Mouse (Mus musculus) embryo, embryonic 9.5 days (tissue): ENCODE data around the gene Dapk2.

Source experiments
- DNase-seq: peaks from one replicate; pipeline ENCODE4 v3.0.0-alpha.2; 2017; ENCODE audit errors: extremely low spot score

The Dapk2 gene

GRCm38 (mm10) chr9:66184572-66184971, 26.5 kb downstream of the Dapk2 start:
- DNase-seq = no peak

- DNase-seq = no peak
These were observed 28.4 kb downstream of the Dapk2 start for GRCm38 (mm10) chr9:66186426-66186825.

DNA sequence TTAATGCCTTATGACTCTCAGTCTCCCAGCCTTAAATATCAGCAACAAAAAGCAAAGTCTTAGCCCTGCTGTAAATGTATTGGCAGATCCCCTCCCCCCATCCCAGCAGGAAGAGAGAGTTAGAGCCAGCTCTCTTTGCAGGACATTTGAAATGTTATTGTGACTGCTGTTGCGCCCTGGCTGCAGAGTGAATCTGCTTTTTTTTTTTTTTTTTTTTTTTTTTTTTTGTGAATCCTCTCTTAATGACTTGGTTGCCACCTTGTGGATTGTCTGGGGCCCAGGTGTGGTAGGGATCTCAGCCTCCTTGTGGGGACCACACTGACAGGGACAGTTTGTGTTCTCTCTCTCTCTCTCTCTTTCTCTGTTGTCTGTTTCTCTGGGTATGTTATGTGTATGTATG, 31.0 kb downstream of the Dapk2 start:
- no peak for DNase-seq

GRCm38 (mm10) chr9:66194003-66194402, 36.0 kb downstream of the Dapk2 start:
- DNase-seq = no peak

DNA sequence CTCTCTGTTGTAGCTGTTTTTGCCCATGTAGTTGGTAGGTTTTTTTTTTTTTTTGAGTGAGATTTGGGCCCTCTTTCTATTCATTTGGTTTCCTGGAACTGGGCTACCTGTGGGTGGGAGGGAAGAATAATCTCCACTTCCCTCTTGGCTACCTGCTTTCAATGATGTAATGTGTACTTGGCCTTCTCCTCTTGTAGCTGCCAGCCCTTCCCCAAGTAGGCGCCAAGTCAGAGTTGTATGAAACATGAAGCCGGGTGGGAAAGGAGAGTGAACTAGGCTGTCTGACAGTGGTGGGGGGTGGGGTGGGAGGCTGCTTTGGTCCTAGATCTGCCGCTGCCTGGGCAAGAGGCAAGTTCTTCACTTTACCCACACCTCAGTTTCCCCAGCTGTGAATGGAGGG, 38.5 kb downstream of the Dapk2 start:
- no peak for DNase-seq

- no peak for DNase-seq
These were observed 40.5 kb downstream of the Dapk2 start for GRCm38 (mm10) chr9:66198533-66198932.

DNA sequence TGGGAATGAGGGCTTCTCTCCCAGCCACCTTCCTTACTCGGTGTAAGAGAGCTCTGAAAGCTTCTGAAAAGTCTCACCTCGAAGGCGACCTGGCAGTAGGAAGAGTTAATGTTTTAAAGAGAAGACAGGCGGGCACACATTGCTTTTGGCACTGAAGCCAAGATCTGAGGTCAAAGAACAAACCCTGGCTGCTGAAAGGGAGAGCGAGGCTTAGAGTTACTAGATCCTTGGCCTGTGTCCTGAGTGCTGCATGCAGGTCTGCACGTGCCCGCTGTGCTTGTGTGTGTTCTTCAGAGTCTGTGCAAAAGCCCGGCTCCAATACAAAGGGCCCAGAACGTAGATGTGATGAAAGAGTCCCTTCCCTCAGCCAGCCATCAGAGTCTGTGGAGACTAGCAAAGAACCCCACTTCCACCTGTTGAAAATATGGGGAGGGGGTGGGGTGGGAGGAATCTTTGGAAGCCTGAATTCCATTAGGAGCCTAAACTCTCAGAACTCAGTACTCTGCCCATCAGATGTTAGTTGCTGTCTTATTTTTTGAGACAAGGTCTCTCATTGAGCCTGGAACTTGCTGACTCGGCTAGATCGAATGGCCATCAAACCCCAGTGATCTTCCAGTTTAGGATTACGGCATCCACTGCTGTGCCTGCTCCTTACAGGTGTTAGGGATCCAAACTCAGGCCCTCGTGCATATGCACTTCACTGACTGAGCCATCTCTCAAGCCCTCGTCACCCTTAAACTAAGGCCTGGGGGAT, 41.8 kb downstream of the Dapk2 start:
- DNase-seq = no peak

DNA sequence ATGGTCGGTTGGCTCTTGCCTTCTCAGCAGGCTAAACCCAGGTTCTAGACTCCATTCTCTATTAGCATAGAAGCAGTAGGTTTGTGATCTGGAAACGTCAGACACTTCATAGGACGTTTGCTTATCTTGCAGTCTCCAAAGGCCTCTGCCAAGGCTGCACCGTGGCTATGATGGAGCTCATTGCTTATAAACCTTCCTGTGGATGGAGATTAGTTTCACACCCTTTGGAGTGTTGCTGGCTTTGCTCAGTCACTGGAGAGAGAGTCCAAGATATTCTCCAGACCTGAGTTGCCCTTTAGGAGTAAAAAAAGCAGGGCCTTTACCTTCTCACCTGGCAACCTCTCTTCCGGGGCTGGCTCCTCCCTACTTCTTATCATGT, 42.4 kb downstream of the Dapk2 start:
- DNase-seq = no peak

DNA sequence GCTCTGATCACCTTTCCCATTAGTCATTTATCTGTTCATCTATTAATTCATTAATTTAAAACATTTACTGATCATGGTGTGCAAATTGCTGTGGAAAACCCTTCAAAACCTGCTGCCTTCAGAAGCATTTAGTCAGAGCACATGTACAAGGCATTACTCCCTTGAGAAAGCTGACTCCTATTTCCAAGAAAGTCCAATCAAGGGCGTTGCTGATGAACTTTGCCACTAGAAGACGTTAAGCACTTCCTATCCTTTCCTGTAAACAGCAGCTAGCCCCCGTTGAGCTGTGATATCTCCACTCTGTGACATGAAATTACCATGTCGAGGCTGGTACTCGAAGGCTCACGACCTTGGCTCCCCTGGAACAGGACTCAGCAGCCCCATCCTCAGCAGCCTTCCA, 43.6 kb downstream of the Dapk2 start:
- DNase-seq = no peak

- no peak for DNase-seq
These were observed 44.4 kb downstream of the Dapk2 start for GRCm38 (mm10) chr9:66202463-66202862.

DNA sequence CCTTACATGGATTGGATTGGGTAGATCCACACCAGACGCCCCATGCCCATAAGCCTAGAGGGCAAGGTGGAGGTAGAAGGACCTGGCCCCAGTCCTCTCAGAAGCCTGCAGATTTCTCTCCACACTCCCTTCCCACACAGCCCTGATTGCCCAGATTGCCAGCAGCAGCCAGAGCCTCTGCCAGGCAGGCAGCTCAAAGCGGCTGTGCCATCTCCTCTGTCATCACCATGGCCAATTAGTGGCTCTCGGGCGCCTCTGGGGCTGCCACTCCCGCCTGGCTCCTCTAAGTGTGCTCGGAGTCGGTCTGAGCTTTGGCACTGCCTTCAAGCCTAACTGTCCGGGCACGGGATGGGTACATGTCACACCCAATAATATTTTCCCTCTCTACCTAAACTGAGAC, 47.7 kb downstream of the Dapk2 start:
- no peak for DNase-seq

DNA sequence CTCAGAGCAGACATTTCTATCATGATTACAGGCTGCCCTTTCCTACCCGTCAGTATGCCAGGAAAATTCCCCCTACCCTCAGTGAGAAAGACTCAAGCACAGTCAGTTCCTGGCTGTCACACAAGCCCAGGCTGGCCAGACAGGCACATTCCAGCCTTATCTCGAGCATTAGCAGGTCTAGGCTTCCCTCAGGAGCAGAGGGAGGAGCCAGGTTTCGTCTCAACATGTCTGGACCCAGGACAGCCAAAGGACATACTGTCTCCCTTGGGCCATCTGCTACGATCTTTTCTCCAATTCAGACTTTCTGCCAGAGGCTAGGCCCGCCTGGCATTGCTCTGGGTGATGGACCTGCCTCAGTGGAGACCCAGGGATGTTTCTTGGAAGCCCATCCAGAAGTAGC, 48.8 kb downstream of the Dapk2 start:
- peak; percentile 17 for DNase-seq

DNA sequence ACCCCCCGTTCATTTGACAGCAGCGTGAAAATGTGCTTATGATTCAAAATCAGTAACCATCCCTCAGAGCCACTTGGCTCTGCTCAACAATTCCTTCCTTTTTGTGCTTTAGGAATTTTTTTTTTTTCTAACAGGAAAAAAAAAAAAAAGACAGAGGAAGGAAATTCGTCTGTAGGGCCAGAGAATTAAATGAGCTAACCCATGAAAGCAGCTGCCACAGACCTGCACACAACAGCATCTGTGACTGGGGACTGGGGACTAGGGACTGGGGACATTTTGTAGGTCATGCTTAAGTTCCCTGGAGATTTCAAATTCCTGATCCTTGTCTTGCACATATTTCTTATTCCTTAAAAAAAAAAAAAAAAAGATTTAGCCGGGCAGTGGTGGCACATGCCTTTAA, 53.4 kb downstream of the Dapk2 start:
- DNase-seq = no peak

DNA sequence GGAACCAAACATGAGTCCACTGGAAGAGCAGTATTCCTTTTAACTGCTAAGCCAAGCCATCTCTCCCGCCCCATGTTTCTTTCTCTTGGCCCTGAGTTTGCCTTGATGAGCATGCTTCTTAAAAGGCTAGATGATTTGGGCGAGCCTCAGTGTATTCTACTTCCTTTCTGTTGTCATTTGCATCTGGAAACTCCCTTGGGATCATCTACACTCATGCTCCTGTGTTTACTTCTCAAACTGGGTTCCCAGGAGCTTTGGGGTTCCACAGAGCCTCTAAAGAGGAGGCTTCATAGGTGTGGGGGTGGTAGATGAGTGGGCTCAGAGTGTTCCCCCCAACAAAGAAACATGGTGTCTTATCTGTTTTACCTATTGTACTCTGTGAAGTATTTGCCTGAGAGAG, 54.1 kb downstream of the Dapk2 start:
- no peak for DNase-seq

- DNase-seq = no peak
These were observed 54.8 kb downstream of the Dapk2 start for GRCm38 (mm10) chr9:66212802-66213201.

DNA sequence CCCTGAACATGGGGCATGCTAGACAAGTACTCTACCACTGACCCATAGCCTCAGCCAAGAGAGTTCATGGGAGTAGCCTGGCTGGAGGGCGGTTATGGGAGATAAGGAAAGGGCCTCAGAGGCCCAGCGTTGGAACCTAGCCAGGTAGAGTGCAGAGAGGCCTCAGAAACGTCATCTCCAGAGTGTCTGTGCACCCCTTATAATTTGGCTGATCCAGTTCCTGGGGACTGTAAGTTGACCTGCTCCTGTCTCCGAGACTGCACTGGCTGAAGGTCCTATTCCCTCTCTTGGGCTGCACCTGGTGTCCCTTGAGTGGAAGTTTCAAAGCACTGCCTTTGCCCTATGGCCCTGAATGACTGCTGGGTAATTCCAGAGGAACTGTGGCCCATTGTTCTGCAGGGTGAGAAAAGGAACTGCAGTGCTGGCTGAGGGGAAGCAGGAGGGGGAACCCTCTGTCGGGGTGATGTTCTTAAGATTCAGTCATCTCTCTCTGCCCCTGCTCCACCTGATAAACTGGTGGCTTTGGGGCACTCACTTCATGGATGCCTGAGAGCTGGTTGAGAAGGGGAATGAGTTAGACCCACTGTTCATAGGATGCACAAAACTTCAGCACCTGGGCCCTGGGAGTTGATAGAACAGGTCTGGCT, 55.5 kb downstream of the Dapk2 start:
- DNase-seq = peak; percentile 20

DNA sequence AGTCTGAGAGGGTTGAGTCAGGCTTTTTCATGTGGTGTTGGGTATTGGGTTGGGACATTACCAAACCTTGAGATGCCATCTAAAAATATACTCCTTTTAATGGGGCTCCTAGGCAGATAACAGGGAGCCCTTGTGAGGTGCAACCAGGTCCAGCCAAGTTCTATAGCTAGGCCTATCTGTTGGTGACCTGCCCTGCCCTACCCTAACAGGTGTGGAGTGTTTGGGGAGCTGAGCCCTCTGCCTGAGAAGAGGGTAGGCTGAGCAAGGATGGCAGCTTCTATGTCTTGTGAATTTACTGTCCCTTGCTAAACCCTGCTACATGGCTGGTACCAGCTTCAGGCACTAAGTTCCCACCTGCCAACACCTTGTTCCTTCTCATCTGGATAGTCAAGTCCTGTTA, 57.5 kb downstream of the Dapk2 start:
- DNase-seq = no peak

- no peak for DNase-seq
These were observed 59.9 kb downstream of the Dapk2 start for GRCm38 (mm10) chr9:66217970-66218369.

GRCm38 (mm10) chr9:66218917-66219725, 61.1 kb downstream of the Dapk2 start:
- DNase-seq = no peak

DNA sequence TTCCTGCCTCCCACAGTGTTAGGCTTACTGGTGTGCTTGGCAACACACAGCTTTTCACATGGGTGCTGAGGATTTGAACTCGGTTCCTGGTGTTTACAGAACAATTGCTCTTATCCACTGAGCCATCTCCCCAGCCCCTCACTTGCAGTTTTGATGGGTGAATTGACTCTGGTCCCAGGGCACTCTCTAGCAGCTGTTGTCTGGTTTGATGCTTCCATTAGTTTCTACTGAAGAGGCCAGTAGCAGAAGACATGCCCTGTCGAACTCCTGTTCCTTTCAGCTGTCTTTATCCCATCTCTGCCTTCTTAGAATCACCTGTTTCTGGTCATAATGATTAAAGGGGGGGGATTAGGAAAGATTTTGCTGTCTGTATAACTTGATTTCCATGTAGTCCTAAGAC, 65.8 kb downstream of the Dapk2 start:
- DNase-seq = no peak

GRCm38 (mm10) chr9:66225737-66226485, 67.9 kb downstream of the Dapk2 start:
- no peak for DNase-seq
